Mouse (Mus musculus): Measurements from ENCODE around the gene Susd1. TPM values are rescaled to one million over a fixed set of nuclear protein-coding genes. Genes with fewer than 3 reads are reported as not detected.
"Not testable (repeated sequence)": the region's sequence is repeated elsewhere in the genome, so short reads cannot be mapped to it uniquely, and the experiment has no call there.

Gene Susd1
- total and polyA plus RNA-seq, 2 experiments from 2014 or later = 1.6 to 7.9 TPM

- no peak for ATAC-seq
Observed at GRCm38 (mm10) chr4:59287103-59287502, 151.3 kb downstream of the Susd1 start.

GRCm38 (mm10) chr4:59286351-59286750 lies 152.1 kb downstream of the Susd1 start:
- H3K27me3 ChIP-seq (ENCODE audit: insufficient read depth, low read length); ATAC-seq; H3K9ac ChIP-seq; DNase-seq; H3K4me1 ChIP-seq (ENCODE audit: insufficient read depth); H3K4me2 ChIP-seq (ENCODE audit: low read depth); H3K27ac ChIP-seq (ENCODE audit: low read depth, low read length); H3K4me3 ChIP-seq (ENCODE audit: low read depth, low read length); H3K36me3 ChIP-seq (ENCODE audit: insufficient read depth); H3K9me3 ChIP-seq (ENCODE audit: low read length): not testable (repeated sequence)
- 72% methylated on average over 6 of the region's 6 CpGs for WGBS

More at GRCm38 (mm10) chr4:59287103-59287502, 151.3 kb downstream of the Susd1 start:
- no peak for TF ChIP-seq CTCF (IDR thresholded peaks at IDR 0.05; ENCODE audit: low read depth)
- H3K9ac ChIP-seq = no peak overlapping the region
- no peaks in the 10 kb centered on the region for H3K4me1 ChIP-seq (ENCODE audit: insufficient read depth)
- H3K4me2 ChIP-seq (ENCODE audit: low read depth) = no peak overlapping the region
- no peaks in the 10 kb centered on the region for H3K9me3 ChIP-seq (ENCODE audit: low read length)
- 83% methylated on average over 2 of the region's 2 CpGs for WGBS
- H3K36me3 ChIP-seq (ENCODE audit: insufficient read depth) = no peaks in the 10 kb centered on the region
- H3K27ac ChIP-seq (ENCODE audit: low read depth, low read length) = no peak overlapping the region
- no peak for DNase-seq
- no peaks in the 10 kb centered on the region for H3K27me3 ChIP-seq (ENCODE audit: insufficient read depth, low read length)
- no peak overlapping the region for H3K4me3 ChIP-seq (ENCODE audit: low read depth, low read length)

GRCm38 (mm10) chr4:59282699-59283487 lies 155.5 kb downstream of the Susd1 start:
- H3K4me1 ChIP-seq (ENCODE audit: insufficient read depth) = no peaks in the 10 kb centered on the region
- DNase-seq (no peak), ATAC-seq (no peak)
- H3K4me2 ChIP-seq (ENCODE audit: low read depth) = no peak overlapping the region
- WGBS = 39% methylated on average over 8 of the region's 8 CpGs
- H3K27ac ChIP-seq (ENCODE audit: low read depth, low read length) = no peak overlapping the region
- no peaks in the 10 kb centered on the region for H3K9me3 ChIP-seq (ENCODE audit: low read length)
- no peaks in the 10 kb centered on the region for H3K27me3 ChIP-seq (ENCODE audit: insufficient read depth, low read length)
- no peak overlapping the region for H3K4me3 ChIP-seq (ENCODE audit: low read depth, low read length)
- H3K9ac ChIP-seq = no peak overlapping the region
- no peak for TF ChIP-seq CTCF (IDR thresholded peaks at IDR 0.05; ENCODE audit: low read depth)
- H3K36me3 ChIP-seq (ENCODE audit: insufficient read depth) = no peaks in the 10 kb centered on the region

- no peak overlapping the region for H3K4me2 ChIP-seq (ENCODE audit: low read depth)
- ATAC-seq = no peak
- TF ChIP-seq CTCF (IDR thresholded peaks at IDR 0.05; ENCODE audit: low read depth) = no peak
- no peaks in the 10 kb centered on the region for H3K36me3 ChIP-seq (ENCODE audit: insufficient read depth)
- no peaks in the 10 kb centered on the region for H3K9me3 ChIP-seq (ENCODE audit: low read length)
- H3K4me1 ChIP-seq (ENCODE audit: insufficient read depth) = no peaks in the 10 kb centered on the region
- DNase-seq = no peak
- 27% methylated on average over 7 of the region's 7 CpGs for WGBS
- H3K9ac ChIP-seq = no peak overlapping the region
- no peak overlapping the region for H3K4me3 ChIP-seq (ENCODE audit: low read depth, low read length)
- H3K27ac ChIP-seq (ENCODE audit: low read depth, low read length) = no peak overlapping the region
- no peaks in the 10 kb centered on the region for H3K27me3 ChIP-seq (ENCODE audit: insufficient read depth, low read length)
Observed at GRCm38 (mm10) chr4:59282137-59282536, 156.3 kb downstream of the Susd1 start.

- Histone ChIP-seq H3K4me1 (ENCODE audit: insufficient read depth) (no peaks in the 10 kb centered on the region), H3K9me3 (ENCODE audit: low read length) (no peaks in the 10 kb centered on the region), H3K27ac (ENCODE audit: low read depth, low read length) (no peak overlapping the region), H3K4me3 (ENCODE audit: low read depth, low read length) (no peak overlapping the region), H3K4me2 (ENCODE audit: low read depth) (no peak overlapping the region), H3K36me3 (ENCODE audit: insufficient read depth) (no peaks in the 10 kb centered on the region), H3K27me3 (ENCODE audit: insufficient read depth, low read length) (no peaks in the 10 kb centered on the region), H3K9ac (no peak overlapping the region)
- no peak for TF ChIP-seq CTCF (IDR thresholded peaks at IDR 0.05; ENCODE audit: low read depth)
- 85% methylated on average over 5 of the region's 5 CpGs for WGBS
- no peak for DNase-seq
- no peak for ATAC-seq
Observed at GRCm38 (mm10) chr4:59280876-59281275, 157.6 kb downstream of the Susd1 start.

- DNase-seq = no peak
- WGBS = 73% methylated on average over 5 of the region's 5 CpGs
- no peaks in the 10 kb centered on the region for H3K9me3 ChIP-seq (ENCODE audit: low read length)
- no peak overlapping the region for H3K9ac ChIP-seq
- H3K4me2 ChIP-seq (ENCODE audit: low read depth) = no peak overlapping the region
- no peak for TF ChIP-seq CTCF (IDR thresholded peaks at IDR 0.05; ENCODE audit: low read depth)
- no peak overlapping the region for H3K4me3 ChIP-seq (ENCODE audit: low read depth, low read length)
- no peak for ATAC-seq
- H3K4me1 ChIP-seq (ENCODE audit: insufficient read depth) = no peaks in the 10 kb centered on the region
- H3K36me3 ChIP-seq (ENCODE audit: insufficient read depth) = no peaks in the 10 kb centered on the region
- no peaks in the 10 kb centered on the region for H3K27me3 ChIP-seq (ENCODE audit: insufficient read depth, low read length)
- H3K27ac ChIP-seq (ENCODE audit: low read depth, low read length) = no peak overlapping the region
Observed at GRCm38 (mm10) chr4:59279111-59279510, 159.3 kb downstream of the Susd1 start.

- WGBS = 96% methylated on average over 7 of the region's 7 CpGs
- no peaks in the 10 kb centered on the region for H3K9me3 ChIP-seq (ENCODE audit: low read length)
Observed at GRCm38 (mm10) chr4:59278410-59278809, 160.0 kb downstream of the Susd1 start.

More at GRCm38 (mm10) chr4:59278410-59278809, 160.0 kb downstream of the Susd1 start:
- Histone ChIP-seq H3K4me3 (ENCODE audit: low read depth, low read length) (no peak overlapping the region), H3K9ac (no peak overlapping the region), H3K27ac (ENCODE audit: low read depth, low read length) (no peak overlapping the region), H3K36me3 (ENCODE audit: insufficient read depth) (no peaks in the 10 kb centered on the region), H3K27me3 (ENCODE audit: insufficient read depth, low read length) (no peaks in the 10 kb centered on the region), H3K4me1 (ENCODE audit: insufficient read depth) (no peaks in the 10 kb centered on the region), H3K4me2 (ENCODE audit: low read depth) (no peak overlapping the region)
- ATAC-seq (no peak), DNase-seq (no peak)
- no peak for TF ChIP-seq CTCF (IDR thresholded peaks at IDR 0.05; ENCODE audit: low read depth)

Measured in forebrain, postnatal 0 days (tissue).